Mouse (Mus musculus) right cerebral cortex, postnatal 36 days (tissue): ENCODE results near the gene Zfp985.
"Not testable (repeated sequence)": the region's sequence is repeated elsewhere in the genome, so short reads cannot be mapped to it uniquely, and the experiment has no call there.

ENCODE experiments used
- DNase-seq, 2 experiments: peaks; one replicate each; pipeline ENCODE4 v3.0.0; 2022; ENCODE audit warnings: low spot score in 2 of 2, mixed read lengths in 1 of 2

Gene Zfp985

GRCm38 (mm10) chr4:147603806-147604205 lies 50.7 kb downstream of the Zfp985 start:
- no peak for DNase-seq

- no peak for DNase-seq
These were observed 52.4 kb downstream of the Zfp985 start for GRCm38 (mm10) chr4:147605521-147605920.

GRCm38 (mm10) chr4:147606511-147606910 lies 53.4 kb downstream of the Zfp985 start:
- not testable (repeated sequence) for DNase-seq

- DNase-seq, result not testable (repeated sequence)
These were observed 80.8 kb downstream of the Zfp985 start for GRCm38 (mm10) chr4:147633818-147634262.
